In the genomic region with DNA sequence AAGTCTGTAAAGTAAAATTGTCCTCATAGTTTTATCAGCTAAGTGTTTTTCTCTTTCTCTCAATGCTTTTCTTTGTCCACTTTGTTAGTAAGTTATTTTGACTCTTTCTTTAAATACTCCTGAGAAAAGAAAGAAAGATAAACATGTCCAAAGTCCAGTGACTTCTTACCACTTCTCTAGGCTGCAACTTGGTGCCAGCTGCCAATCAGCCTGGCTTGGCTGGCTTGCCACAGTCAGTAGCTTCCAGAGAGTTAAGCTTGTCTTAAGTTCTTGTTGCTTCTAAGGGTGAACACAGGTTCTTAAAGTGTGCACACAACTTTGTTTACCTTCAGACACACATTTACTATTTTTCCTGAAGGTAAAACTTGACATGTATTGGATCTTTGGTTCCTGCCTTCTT, we compare ENCODE assay signal across 37 mouse cellular contexts. TPM values are rescaled to one million over a fixed set of nuclear protein-coding genes. Genes with fewer than 3 reads are reported as not detected.
DNase-seq lines count a peak whose midpoint lies in the region; ATAC-seq and TF ChIP-seq lines count a peak whose summit lies in the region.
"Had no signal": no experiment of that assay in that cellular context is flagged by ENCODE, and none has a peak within 500 bp of the region (broad histone marks: within the 10 kb centered on the region; RNA-seq: fewer than 3 reads in every experiment).

No protein-coding gene starts in this region.

- no peak overlapping the region for H3K27ac ChIP-seq in kidney, adult 2 months (ENCODE audit: insufficient read depth, low read depth, low read length)
- no peak overlapping the region for H3K27ac ChIP-seq in kidney, embryonic 14.5 days (ENCODE audit: low read depth, low read length)
- peak overlapping the region; percentile 84 for H3K27ac ChIP-seq in intestine, postnatal 0 days (ENCODE audit: low read depth, low read length)
- H3K27ac ChIP-seq: embryonic facial prominence, embryonic 10.5 days; embryonic facial prominence, embryonic 15.5 days; forebrain, embryonic 12.5 days; hindbrain, embryonic 10.5 days; hindbrain, embryonic 15.5 days; layer of hippocampus, adult 2 months; liver, embryonic 14.5 days; lung, embryonic 15.5 days; midbrain, embryonic 12.5 days; neural tube, embryonic 13.5 days; stomach, embryonic 15.5 days had no signal

- no peak overlapping the region for H3K4me3 ChIP-seq in kidney, adult 2 months (ENCODE audit: insufficient read depth, low read depth, low read length)
- H3K4me3 ChIP-seq in kidney, embryonic 14.5 days (ENCODE audit: low read length): no peak overlapping the region
- no peak overlapping the region for H3K4me3 ChIP-seq in intestine, postnatal 0 days (ENCODE audit: low read depth, low read length)
- H3K4me3 ChIP-seq: embryonic facial prominence, embryonic 10.5 days; embryonic facial prominence, embryonic 15.5 days; forebrain, embryonic 12.5 days; hindbrain, embryonic 10.5 days; hindbrain, embryonic 15.5 days; layer of hippocampus, adult 2 months; lung, embryonic 15.5 days; midbrain, embryonic 12.5 days; neural tube, embryonic 13.5 days; stomach, embryonic 15.5 days had no signal

- no peaks in the 10 kb centered on the region for H3K9me3 ChIP-seq in kidney, embryonic 14.5 days (ENCODE audit: control insufficient read depth, low read length)
- no peaks in the 10 kb centered on the region for H3K9me3 ChIP-seq in intestine, postnatal 0 days (ENCODE audit: control insufficient read depth)
- H3K9me3 ChIP-seq: embryonic facial prominence, embryonic 10.5 days; embryonic facial prominence, embryonic 15.5 days; forebrain, embryonic 12.5 days; hindbrain, embryonic 10.5 days; hindbrain, embryonic 15.5 days; lung, embryonic 15.5 days; midbrain, embryonic 12.5 days; neural tube, embryonic 13.5 days; stomach, embryonic 15.5 days had no signal

- ATAC-seq in kidney, embryonic 14.5 days (ENCODE audit: low FRiP score, low TSS enrichment): no peak
- ATAC-seq in intestine, postnatal 0 days: no peak; the same call in 1 of the 2 replicates
- ATAC-seq: forebrain, postnatal 0 days had no signal

- H3K4me1 ChIP-seq in kidney, adult 2 months (ENCODE audit: control insufficient read depth, insufficient read depth, low read length): 0 out of 2 replicates have a peak, but pooled peaks cover 2% of the 10 kb centered on the region
- H3K4me1 ChIP-seq in kidney, embryonic 14.5 days (ENCODE audit: control insufficient read depth, insufficient read depth, low read length): peaks cover 8% of the 10 kb centered on the region
- no peaks in the 10 kb centered on the region for H3K4me1 ChIP-seq in intestine, postnatal 0 days (replicated peaks; ENCODE audit: control insufficient read depth, insufficient read depth, low read length)

- peak; percentile 79 for DNase-seq in kidney, adult 2 months
- DNase-seq in adipocyte (ENCODE audit: low spot score): peak; percentile 78
- DNase-seq in kidney, postnatal 36 days: peak; percentile 63
- DNase-seq in thymus, postnatal 25 days: no peak
- DNase-seq in layer of hippocampus, postnatal 14 days (ENCODE audit: low spot score in 2 of 2): no peak
- DNase-seq: adrenal gland, adult 2 months; adrenal gland, postnatal 36 days; B cell, adult 2 months; cerebellum, adult 2 months; cerebellum, postnatal 14 days; forebrain, postnatal 0 days; heart, postnatal 14 days; left cerebral cortex, postnatal 4 days; lung, postnatal 36 days; thymus, postnatal 14 days had no signal

- no peak for TF ChIP-seq CTCF in kidney, adult 2 months (conservative IDR thresholded peaks at IDR 0.05; ENCODE audit: insufficient read depth, insufficient read length, low read depth, low read length)
- no peak for TF ChIP-seq CTCF in intestine, postnatal 0 days (IDR thresholded peaks at IDR 0.05; ENCODE audit: low read depth)

- H3K36me3 ChIP-seq in kidney, adult 2 months (ENCODE audit: control insufficient read depth, insufficient read depth, low read length): no peaks in the 10 kb centered on the region
- no peaks in the 10 kb centered on the region; the same call in 1 of the 2 replicates for H3K36me3 ChIP-seq in kidney, embryonic 14.5 days (ENCODE audit: control insufficient read depth, insufficient read depth, low read length)
- H3K36me3 ChIP-seq in intestine, postnatal 0 days (ENCODE audit: control insufficient read depth, insufficient read depth): 0 out of 2 replicates have a peak, but pooled peaks cover 3% of the 10 kb centered on the region
- H3K36me3 ChIP-seq: embryonic facial prominence, embryonic 15.5 days; hindbrain, embryonic 15.5 days; stomach, embryonic 15.5 days had no signal

- H3K27me3 ChIP-seq in kidney, adult 2 months (replicated peaks; ENCODE audit: control insufficient read depth, insufficient read depth, low read length): no peaks in the 10 kb centered on the region
- H3K27me3 ChIP-seq in kidney, embryonic 14.5 days (ENCODE audit: control insufficient read depth, insufficient read depth, low read length): no peaks in the 10 kb centered on the region
- no peaks in the 10 kb centered on the region for H3K27me3 ChIP-seq in intestine, postnatal 0 days (replicated peaks; ENCODE audit: control insufficient read depth, insufficient read depth, low read length)
- H3K27me3 ChIP-seq: embryonic facial prominence, embryonic 15.5 days; forebrain, embryonic 12.5 days; hindbrain, embryonic 15.5 days; lung, embryonic 15.5 days; midbrain, embryonic 12.5 days; neural tube, embryonic 13.5 days; stomach, embryonic 15.5 days had no signal

- H3K9ac ChIP-seq in kidney, embryonic 14.5 days (ENCODE audit: low read depth, low read length): no peak overlapping the region
- no peak overlapping the region for H3K9ac ChIP-seq in intestine, postnatal 0 days (ENCODE audit: low read depth, low read length)
- H3K9ac ChIP-seq: embryonic facial prominence, embryonic 15.5 days; forebrain, embryonic 12.5 days; forebrain, postnatal 0 days; hindbrain, embryonic 15.5 days; liver, embryonic 14.5 days; lung, embryonic 15.5 days; midbrain, embryonic 12.5 days; neural tube, embryonic 13.5 days; stomach, embryonic 15.5 days had no signal

- no peak overlapping the region for H3K4me2 ChIP-seq in kidney, embryonic 14.5 days (replicated peaks; ENCODE audit: low read depth, low read length)
- no peak overlapping the region for H3K4me2 ChIP-seq in intestine, postnatal 0 days (replicated peaks; ENCODE audit: low read depth)
- H3K4me2 ChIP-seq: embryonic facial prominence, embryonic 15.5 days; forebrain, embryonic 12.5 days; hindbrain, embryonic 15.5 days; lung, embryonic 15.5 days; midbrain, embryonic 12.5 days; neural tube, embryonic 13.5 days; stomach, embryonic 15.5 days had no signal

- TF ChIP-seq POLR2A in kidney, adult 2 months (IDR thresholded peaks at IDR 0.05; ENCODE audit: low read depth, low read length): no peak

RNA-seq across cellular contexts. Expression of a gene that starts 3.0 kb away (rescaled TPM):
- 14.5 and 14.6 TPM in 2 replicates for polyA plus RNA-seq in kidney, adult 2 months (2012; rRNA removed)
- polyA plus RNA-seq in kidney, embryonic 14.5 days (2014; fragmentation: Nextera tagmentation; extraction: Ambion mirVana): 23.6 and 43.9 TPM in 2 replicates
- polyA plus RNA-seq in intestine, postnatal 0 days (2015; fragmentation: Nextera tagmentation; extraction: Ambion mirVana): 50.1 and 55.4 TPM in 2 replicates
- total RNA-seq in layer of hippocampus, postnatal 14 days (2021): 10 to 100 TPM; 65.5 to 67.9 TPM

RNA-seq across cellular contexts. Expression of a gene that starts 43.9 kb away (rescaled TPM):
- polyA plus RNA-seq in kidney, adult 2 months (2012; rRNA removed): not detected in 2 replicates
- not detected in 2 replicates for polyA plus RNA-seq in kidney, embryonic 14.5 days (2014; fragmentation: Nextera tagmentation; extraction: Ambion mirVana)
- not detected in 2 replicates for polyA plus RNA-seq in intestine, postnatal 0 days (2015; fragmentation: Nextera tagmentation; extraction: Ambion mirVana)
- not detected for total RNA-seq in layer of hippocampus, postnatal 14 days (2021)
- total RNA-seq: adrenal gland, adult 2 months; adrenal gland, postnatal 36 days; forebrain, postnatal 0 days; gastrocnemius, adult 8-10 months; gastrocnemius, postnatal 4 days; heart, adult 8-10 months; heart, postnatal 14 days; layer of hippocampus, adult 2 months; layer of hippocampus, postnatal 25 days; left cerebral cortex, postnatal 4 days; megakaryocyte, adult 5-6 weeks had no signal
- polyA plus RNA-seq: adrenal gland, adult 2 months; cerebellum, adult 2 months; cortical plate, adult 2 months; embryonic facial prominence, embryonic 10.5 days; embryonic facial prominence, embryonic 15.5 days; forebrain, embryonic 12.5 days; forebrain, postnatal 0 days; heart, embryonic 14.5 days; hindbrain, embryonic 10.5 days; hindbrain, embryonic 15.5 days; intestine, embryonic 14.5 days; limb, embryonic 14.5 days; lung, embryonic 15.5 days; midbrain, embryonic 12.5 days; neural tube, embryonic 13.5 days; stomach, embryonic 15.5 days had no signal

RNA-seq across cellular contexts. Expression of a gene that starts 56.4 kb away (rescaled TPM):
- polyA plus RNA-seq in kidney, adult 2 months (2012; rRNA removed): 164 and 171 TPM in 2 replicates
- polyA plus RNA-seq in kidney, embryonic 14.5 days (2014; fragmentation: Nextera tagmentation; extraction: Ambion mirVana): 123 and 134 TPM in 2 replicates
- 81.4 and 84.5 TPM in 2 replicates for polyA plus RNA-seq in intestine, postnatal 0 days (2015; fragmentation: Nextera tagmentation; extraction: Ambion mirVana)
- total RNA-seq in layer of hippocampus, postnatal 14 days (2021): 100 to 1,000 TPM; 123 to 129 TPM

Comparison
In these comparisons a context has a peak if more than half of its experiments do, and no peak if none do; other contexts are left out.
1. DNase-seq: peak in kidney, adult 2 months (single experiment), adipocyte (single experiment) and kidney, postnatal 36 days (2 of 2); none in thymus, postnatal 25 days (single experiment) and layer of hippocampus, postnatal 14 days (0 of 2).